Mouse (Mus musculus): ENCODE results near the gene Rlbp1.

GRCm38 (mm10) chr7:79400296-79400695 is 13.4 kb upstream of the Rlbp1 start:
- no peak for TF ChIP-seq CTCF (IDR thresholded peaks at IDR 0.05; ENCODE audit: low read depth)
- no peak for TF ChIP-seq EP300 (IDR thresholded peaks at IDR 0.05; ENCODE audit: low read depth)
